9 mouse cellular contexts compared by ENCODE assay signal in genomic region chr2:136886846-136887245, GRCm38 (mm10). TPM values are rescaled to one million over a fixed set of nuclear protein-coding genes. Genes with fewer than 3 reads are reported as not detected.
DNase-seq lines count a peak whose midpoint lies in the region; ATAC-seq lines count a peak whose summit lies in the region.
"Had no signal": no experiment of that assay in that cellular context is flagged by ENCODE, and none has a peak within 500 bp of the region (broad histone marks: within the 10 kb centered on the region; RNA-seq: fewer than 3 reads in every experiment).

No protein-coding gene starts in this region.

- H3K4me3 ChIP-seq in heart, embryonic 10.5 days: no peak overlapping the region
- H3K4me3 ChIP-seq in midbrain, embryonic 14.5 days (replicated peaks; ENCODE audit: low read depth, low read length): no peak overlapping the region
- no peak overlapping the region for H3K4me3 ChIP-seq in midbrain, embryonic 10.5 days
- H3K4me3 ChIP-seq: liver, embryonic 15.5 days had no signal

- ATAC-seq in midbrain, embryonic 14.5 days (ENCODE audit: low FRiP score, low TSS enrichment): no peak
- no peak for ATAC-seq in megakaryocyte-erythroid progenitor cell, adult 5-6 weeks (replicated peaks; ENCODE audit: low FRiP score, low TSS enrichment, poor library complexity, severe bottlenecking)

- H3K4me2 ChIP-seq in midbrain, embryonic 14.5 days (ENCODE audit: low read length): no peak overlapping the region
- H3K4me2 ChIP-seq: liver, embryonic 15.5 days had no signal

- H3K4me1 ChIP-seq in heart, embryonic 10.5 days: no peaks in the 10 kb centered on the region
- peaks cover 5% of the 10 kb centered on the region; the same call in 1 of the 2 replicates for H3K4me1 ChIP-seq in midbrain, embryonic 14.5 days (ENCODE audit: control insufficient read depth, insufficient read depth, low read length)
- H3K4me1 ChIP-seq in midbrain, embryonic 10.5 days: peaks cover 6% of the 10 kb centered on the region; the same call in 1 of the 2 replicates

- no peak overlapping the region for H3K9ac ChIP-seq in midbrain, embryonic 14.5 days (replicated peaks; ENCODE audit: low read length)
- H3K9ac ChIP-seq: liver, embryonic 15.5 days had no signal

- no peak overlapping the region for H3K27ac ChIP-seq in heart, embryonic 10.5 days
- no peak overlapping the region for H3K27ac ChIP-seq in midbrain, embryonic 14.5 days (replicated peaks; ENCODE audit: low read depth, low read length)
- H3K27ac ChIP-seq in midbrain, embryonic 10.5 days (replicated peaks): no peak overlapping the region
- H3K27ac ChIP-seq: liver, embryonic 15.5 days had no signal

- peak; percentile 11 to 68 for DNase-seq in heart, adult 18-20 months
- DNase-seq in heart, embryonic 10.5 days (ENCODE audit: low spot score): no peak
- DNase-seq in midbrain, embryonic 14.5 days: peak; percentile 78
- DNase-seq in midbrain, embryonic 10.5 days (ENCODE audit: low spot score): no peak
- peak; percentile 56 to 61 for DNase-seq in cerebellum, postnatal 14 days
- peak; percentile 17 for DNase-seq in naive thymus-derived CD4-positive, alpha-beta T cell, adult 2 months (ENCODE audit: low read depth)

- peaks cover 30% of the 10 kb centered on the region for H3K36me3 ChIP-seq in heart, embryonic 10.5 days
- peaks cover 24% of the 10 kb centered on the region for H3K36me3 ChIP-seq in midbrain, embryonic 14.5 days (ENCODE audit: control insufficient read depth, insufficient read depth, low read length)
- peaks cover 37% of the 10 kb centered on the region for H3K36me3 ChIP-seq in midbrain, embryonic 10.5 days

- H3K9me3 ChIP-seq in heart, embryonic 10.5 days: no peaks in the 10 kb centered on the region
- no peaks in the 10 kb centered on the region for H3K9me3 ChIP-seq in midbrain, embryonic 14.5 days (ENCODE audit: control insufficient read depth, low read length)
- no peaks in the 10 kb centered on the region for H3K9me3 ChIP-seq in midbrain, embryonic 10.5 days (replicated peaks)
- H3K9me3 ChIP-seq: liver, embryonic 15.5 days had no signal

- H3K27me3 ChIP-seq in heart, embryonic 10.5 days (ENCODE audit: insufficient read depth, poor library complexity, severe bottlenecking): no peaks in the 10 kb centered on the region
- no peaks in the 10 kb centered on the region for H3K27me3 ChIP-seq in midbrain, embryonic 14.5 days (ENCODE audit: control insufficient read depth, insufficient read depth, low read length)
- no peaks in the 10 kb centered on the region for H3K27me3 ChIP-seq in midbrain, embryonic 10.5 days (ENCODE audit: low read depth, poor library complexity, severe bottlenecking)
- H3K27me3 ChIP-seq: liver, embryonic 15.5 days had no signal

- 76% methylated on average over 4 of the region's 4 CpGs for WGBS in heart, embryonic 10.5 days
- 70% methylated on average over 4 of the region's 4 CpGs for WGBS in midbrain, embryonic 14.5 days
- 78% methylated on average over 4 of the region's 4 CpGs for WGBS in midbrain, embryonic 10.5 days

RNA-seq across cellular contexts. Expression of gene AL731706.2, which starts 1.4 kb away (rescaled TPM):
- 10 to 100 TPM; 15.4 to 26.4 TPM for total RNA-seq in heart, adult 18-20 months (2021)
- polyA plus RNA-seq in heart, embryonic 10.5 days (2016; fragmentation: Nextera tagmentation; extraction: Ambion mirVana): 52.5 and 54.5 TPM in 2 replicates
- 20.3 and 29.9 TPM in 2 replicates for polyA plus RNA-seq in midbrain, embryonic 14.5 days (2014; fragmentation: Nextera tagmentation; extraction: Ambion mirVana)
- polyA plus RNA-seq in midbrain, embryonic 10.5 days (2016; fragmentation: Nextera tagmentation; extraction: Ambion mirVana): 24.1 and 26.6 TPM in 2 replicates
- total RNA-seq in megakaryocyte-erythroid progenitor cell, adult 5-6 weeks (2014; fragmentation: Nextera tagmentation): 20.4 TPM in 1 of 2 replicates, not detected in the other
- total RNA-seq in megakaryocyte-erythroid progenitor cell, adult 5-6 weeks (2017): not detected in 2 replicates
- polyA plus RNA-seq: spleen, adult 2 months had no signal

RNA-seq across cellular contexts. Expression of gene Slx4ip, which starts 4.2 kb away (rescaled TPM):
- total RNA-seq in heart, adult 18-20 months (2021): 1 to 10 TPM; 1.7 to 1.8 TPM
- 4.9 and 5.9 TPM in 2 replicates for polyA plus RNA-seq in heart, embryonic 10.5 days (2016; fragmentation: Nextera tagmentation; extraction: Ambion mirVana)
- 12.7 and 13.8 TPM in 2 replicates for polyA plus RNA-seq in midbrain, embryonic 14.5 days (2014; fragmentation: Nextera tagmentation; extraction: Ambion mirVana)
- 9.8 and 10.7 TPM in 2 replicates for polyA plus RNA-seq in midbrain, embryonic 10.5 days (2016; fragmentation: Nextera tagmentation; extraction: Ambion mirVana)
- 8.2 and 9.1 TPM in 2 replicates for total RNA-seq in megakaryocyte-erythroid progenitor cell, adult 5-6 weeks (2014; fragmentation: Nextera tagmentation)
- total RNA-seq in megakaryocyte-erythroid progenitor cell, adult 5-6 weeks (2017): 5.4 and 7.6 TPM in 2 replicates

RNA-seq across cellular contexts. Expression of gene AL731706.1, which starts 4.3 kb away (rescaled TPM):
- 10 to 100 TPM; 38.3 to 42.7 TPM for total RNA-seq in heart, adult 18-20 months (2021)
- polyA plus RNA-seq in heart, embryonic 10.5 days (2016; fragmentation: Nextera tagmentation; extraction: Ambion mirVana): 29.2 and 39.2 TPM in 2 replicates
- polyA plus RNA-seq in midbrain, embryonic 14.5 days (2014; fragmentation: Nextera tagmentation; extraction: Ambion mirVana): 15.3 and 22.4 TPM in 2 replicates
- 25.8 and 30.3 TPM in 2 replicates for polyA plus RNA-seq in midbrain, embryonic 10.5 days (2016; fragmentation: Nextera tagmentation; extraction: Ambion mirVana)
- 3.5 TPM in 1 of 2 replicates, not detected in the other for total RNA-seq in megakaryocyte-erythroid progenitor cell, adult 5-6 weeks (2014; fragmentation: Nextera tagmentation)
- 8.2 and 10.9 TPM in 2 replicates for total RNA-seq in megakaryocyte-erythroid progenitor cell, adult 5-6 weeks (2017)

RNA-seq across cellular contexts. Expression of gene Mkks, which starts 4.3 kb away (rescaled TPM):
- 10 to 100 TPM; 32.0 to 33.4 TPM for total RNA-seq in heart, adult 18-20 months (2021)
- 17.0 and 17.8 TPM in 2 replicates for polyA plus RNA-seq in heart, embryonic 10.5 days (2016; fragmentation: Nextera tagmentation; extraction: Ambion mirVana)
- 10.5 and 13.8 TPM in 2 replicates for polyA plus RNA-seq in midbrain, embryonic 14.5 days (2014; fragmentation: Nextera tagmentation; extraction: Ambion mirVana)
- 14.0 and 16.4 TPM in 2 replicates for polyA plus RNA-seq in midbrain, embryonic 10.5 days (2016; fragmentation: Nextera tagmentation; extraction: Ambion mirVana)
- 11.2 and 21.7 TPM in 2 replicates for total RNA-seq in megakaryocyte-erythroid progenitor cell, adult 5-6 weeks (2014; fragmentation: Nextera tagmentation)
- 12.5 and 16.4 TPM in 2 replicates for total RNA-seq in megakaryocyte-erythroid progenitor cell, adult 5-6 weeks (2017)

Comparison
In these comparisons a context has a peak if more than half of its experiments do, and no peak if none do; other contexts are left out.
1. DNase-seq: peak in heart, adult 18-20 months (2 of 2), midbrain, embryonic 14.5 days (single experiment), cerebellum, postnatal 14 days (2 of 2) and naive thymus-derived CD4-positive, alpha-beta T cell, adult 2 months (single experiment); none in heart, embryonic 10.5 days (single experiment) and midbrain, embryonic 10.5 days (single experiment).